Mouse (Mus musculus) erythroblast, embryonic 14.5 days (primary cell): Measurements from ENCODE around the gene Syp.

ENCODE experiments used
- GATA1 ChIP-seq: IDR thresholded peaks from 2 replicates; pipeline ENCODE4 v1.6.1; 2012; ENCODE audit warnings: low read length, inconsistent platforms, mixed read lengths
- TAL1 ChIP-seq: IDR thresholded peaks from 3 replicates; pipeline ENCODE4 v1.6.1; 2012; ENCODE audit warnings: low read length, inconsistent platforms, mixed read lengths

GRCm38 (mm10) chrX:7688321-7688720 is 50.0 kb downstream of the Syp start:
- no peak for TF ChIP-seq GATA1
- no peak for TF ChIP-seq TAL1
